Mouse (Mus musculus) CH12.LX (cell line): Measurements from ENCODE around the gene Lrrc1. TPM values are rescaled to one million over a fixed set of nuclear protein-coding genes. Genes with fewer than 3 reads are reported as not detected.

Experiments
- DNase-seq: peaks from one replicate; pipeline ENCODE4 v3.0.0-alpha.2; 2013; ENCODE audit errors: extremely low read depth
- H3K27ac ChIP-seq: 2 replicates; pipeline ENCODE4 v1.5.1; 2012; ENCODE audit warnings: low read depth, mild to moderate bottlenecking, control low read depth, moderate library complexity; ENCODE audit not compliant: insufficient read depth
- H3K27me3 ChIP-seq: replicated peaks from 2 replicates; pipeline ENCODE3; 2012; ENCODE audit warnings: inconsistent platforms
- H3K36me3 ChIP-seq, 2 experiments: replicated peaks in 1 of 2; 2 replicates each; pipeline versions ENCODE3 to v1.6.1; 2012; ENCODE audit warnings: inconsistent platforms in 1 of 2, low read length in 1 of 2, mild to moderate bottlenecking in 1 of 2, mixed read lengths in 1 of 2, moderate library complexity in 1 of 2; ENCODE audit not compliant: control insufficient read depth in 1 of 2, insufficient read depth in 1 of 2
- H3K4me1 ChIP-seq, 2 experiments: 2 replicates each; pipeline ENCODE4 v1.6.1; 2012; ENCODE audit warnings: inconsistent platforms in 1 of 2, moderate library complexity in 1 of 2; ENCODE audit not compliant: insufficient read depth in 2 of 2, control insufficient read depth in 1 of 2
- H3K4me2 ChIP-seq: 2 replicates; pipeline ENCODE4 v1.6.1; 2012; ENCODE audit warnings: low read depth, mild to moderate bottlenecking, control low read depth; ENCODE audit not compliant: poor library complexity, insufficient read depth, severe bottlenecking
- H3K4me3 ChIP-seq, 3 experiments: fragments of 150-350 bp in 1 of 3; sonication (generic) in 1 of 3; replicated peaks in 1 of 3; 2 replicates each; pipeline versions ENCODE3 to v1.5.1; 2011 to 2012; ENCODE audit warnings: low read depth in 2 of 3, low read length in 2 of 3, mild to moderate bottlenecking in 2 of 3, moderate library complexity in 2 of 3, control low read depth in 1 of 3, improper control_type of control experiment in 1 of 3, inconsistent platforms in 1 of 3, mixed read lengths in 1 of 3; ENCODE audit not compliant: poor library complexity in 1 of 3
- H3K79me2 ChIP-seq: replicated peaks from 2 replicates; pipeline ENCODE4 v1.6.1; 2012; ENCODE audit warnings: mild to moderate bottlenecking, moderate library complexity; ENCODE audit not compliant: control insufficient read depth, poor library complexity, insufficient read depth, severe bottlenecking; ENCODE audit errors: extremely low read depth
- H3K9ac ChIP-seq: 2 replicates; pipeline ENCODE4 v1.6.1; 2012; ENCODE audit warnings: low read depth, mild to moderate bottlenecking, control low read depth, moderate library complexity; ENCODE audit not compliant: insufficient read depth
- H3K9me3 ChIP-seq: replicated peaks from 2 replicates; pipeline ENCODE3; 2012; ENCODE audit warnings: low read length, inconsistent platforms, mixed read lengths
- BHLHE40 ChIP-seq: IDR thresholded peaks from 2 replicates; pipeline ENCODE4 v1.6.1; 2011; ENCODE audit warnings: mild to moderate bottlenecking, low read depth, low read length, improper control_type of control experiment
- E2F4 ChIP-seq: IDR thresholded peaks from 2 replicates; pipeline ENCODE4 v1.6.1; 2011; ENCODE audit warnings: low read depth, low read length, improper control_type of control experiment; ENCODE audit not compliant: insufficient replicate concordance
- EP300 ChIP-seq: IDR thresholded peaks from 2 replicates; pipeline ENCODE4 v1.6.1; 2011; ENCODE audit warnings: low read length, improper control_type of control experiment
- HCFC1 ChIP-seq: IDR thresholded peaks from 2 replicates; pipeline ENCODE4 v1.6.1; 2012; ENCODE audit warnings: low read depth, mild to moderate bottlenecking, inconsistent platforms, low read length, improper control_type of control experiment
- IRF4 ChIP-seq: IDR thresholded peaks from 2 replicates; pipeline ENCODE4 v1.6.1; 2014; ENCODE audit warnings: low read depth, mild to moderate bottlenecking, inconsistent platforms, low read length, improper control_type of control experiment
- JUN ChIP-seq: IDR thresholded peaks from 2 replicates; pipeline ENCODE4 v1.6.1; 2011; ENCODE audit warnings: low read depth, mild to moderate bottlenecking, low read length, improper control_type of control experiment, moderate library complexity; ENCODE audit not compliant: insufficient read depth
- MAX ChIP-seq: IDR thresholded peaks from 2 replicates; pipeline ENCODE4 v1.6.1; 2011; ENCODE audit warnings: low read length, improper control_type of control experiment
- MAZ ChIP-seq: IDR thresholded peaks from 2 replicates; pipeline ENCODE4 v1.6.1; 2012; ENCODE audit warnings: low read depth, mild to moderate bottlenecking, inconsistent platforms, low read length, improper control_type of control experiment, moderate library complexity
- MEF2A ChIP-seq: IDR thresholded peaks from 2 replicates; pipeline ENCODE4 v1.6.1; 2014; ENCODE audit warnings: low read depth, mild to moderate bottlenecking, inconsistent platforms, low read length, improper control_type of control experiment, borderline replicate concordance
- MXI1 ChIP-seq: IDR thresholded peaks from 2 replicates; pipeline ENCODE4 v1.6.1; 2011; ENCODE audit warnings: mild to moderate bottlenecking, low read depth, low read length, improper control_type of control experiment
- MYC ChIP-seq: IDR thresholded peaks from 2 replicates; pipeline ENCODE4 v1.6.1; 2011; ENCODE audit warnings: low read depth, mild to moderate bottlenecking, improper control_type of control experiment, low read length
- NELFE ChIP-seq: IDR thresholded peaks from 2 replicates; pipeline ENCODE4 v1.6.1; 2011; ENCODE audit warnings: low read depth, low read length, improper control_type of control experiment
- PAX5 ChIP-seq: IDR thresholded peaks from 2 replicates; pipeline ENCODE4 v1.6.1; 2012; ENCODE audit warnings: low read length, inconsistent platforms, mixed read lengths
- RAD21 ChIP-seq: IDR thresholded peaks from 2 replicates; pipeline ENCODE4 v1.6.1; 2011; ENCODE audit warnings: low read depth, mild to moderate bottlenecking, low read length, improper control_type of control experiment, moderate library complexity
- RCOR1 ChIP-seq: conservative IDR thresholded peaks from 2 replicates; pipeline ENCODE4 v1.6.1; 2012; ENCODE audit warnings: low read depth, mild to moderate bottlenecking, inconsistent platforms, low read length, improper control_type of control experiment
- SMC3 ChIP-seq: IDR thresholded peaks from 2 replicates; pipeline ENCODE4 v1.6.1; 2011; ENCODE audit warnings: low read depth, low read length, improper control_type of control experiment
- TBP ChIP-seq: conservative IDR thresholded peaks from 2 replicates; pipeline ENCODE4 v1.6.1; 2011; ENCODE audit warnings: low read depth, low read length, improper control_type of control experiment
- UBTF ChIP-seq: IDR thresholded peaks from 2 replicates; pipeline ENCODE4 v1.6.1; 2012; ENCODE audit warnings: low read depth, mild to moderate bottlenecking, inconsistent platforms, low read length, improper control_type of control experiment, moderate library complexity
- USF1 ChIP-seq: IDR thresholded peaks from 2 replicates; pipeline ENCODE4 v1.6.1; 2014; ENCODE audit warnings: low read depth, mild to moderate bottlenecking, inconsistent platforms, low read length, improper control_type of control experiment
- ZC3H11A ChIP-seq: IDR thresholded peaks from 2 replicates; pipeline ENCODE4 v1.6.1; 2012; ENCODE audit warnings: low read depth, mild to moderate bottlenecking, inconsistent platforms, low read length, improper control_type of control experiment
- ZKSCAN1 ChIP-seq: IDR thresholded peaks from 2 replicates; pipeline ENCODE4 v1.6.1; 2012; ENCODE audit warnings: low read depth, inconsistent platforms, low read length, improper control_type of control experiment, borderline replicate concordance
- ZMIZ1 ChIP-seq: IDR thresholded peaks from 2 replicates; pipeline ENCODE4 v1.6.1; 2012; ENCODE audit warnings: low read depth, mild to moderate bottlenecking, inconsistent platforms, low read length, improper control_type of control experiment
- ZNF384 ChIP-seq: IDR thresholded peaks from 2 replicates; pipeline ENCODE4 v1.6.1; 2012; ENCODE audit warnings: low read depth, low read length, improper control_type of control experiment, inconsistent platforms
- dilution Hi-C: fragments of 300-500 bp; cut with MboI; formaldehyde crosslinking; loops from 2 replicates; pipeline ENCODE4 v1.14.3; 2020; ENCODE audit warnings: low sequenced_read_pairs; ENCODE audit not compliant: extremely low pct_unique_long_range_greater_than_20kb, extremely low pct_ligation_motif_present
- in situ Hi-C: fragments of 300-500 bp; cut with MboI; formaldehyde crosslinking; loops from 3 replicates; pipeline ENCODE4 v1.14.3; 2019; ENCODE audit warnings: low sequenced_read_pairs, low pct_ligation_motif_present, low pct_unique_long_range_greater_than_20kb, mixed read lengths
- polyA plus RNA-seq: library from polyadenylated mRNA; unstranded; fragments of >175 nt; gene quantifications from 2 replicates; pipeline ENCODE4 v1.2.1, GENCODE M21; 2012; ENCODE audit warnings: low read depth; ENCODE audit not compliant: insufficient read length
- total RNA-seq, 2 experiments: library from RNA; depleted of rRNA; stranded (reverse); fragments of 300-350 nt in 1 of 2; fragments of >200 nt in 1 of 2; gene quantifications; 2 replicates each; pipeline ENCODE4 v1.2.3; 2012 to 2014

Gene Lrrc1
- total and polyA plus RNA-seq, 3 experiments, result 15.4 to 15.8 (median 15.8) TPM

- TF ChIP-seq MAZ (no peak), BHLHE40 (no peak), USF1 (no peak), MEF2A (no peak), IRF4 (no peak), ZMIZ1 (no peak), RCOR1 (no peak), TBP (no peak), ZKSCAN1 (no peak), NELFE (no peak), MAX (no peak), RAD21 (no peak), SMC3 (no peak), MYC (no peak), JUN (no peak), E2F4 (no peak), EP300 (no peak), MXI1 (no peak), ZNF384 (no peak), UBTF (no peak)
- H3K79me2 ChIP-seq, result peaks cover 2% of the 10 kb centered on the region; the same call in 1 of the 2 replicates
- dilution Hi-C loops, result no loop called here
Measured at GRCm38 (mm10) chr9:77494307-77494706, 50.4 kb downstream of the Lrrc1 start.

GRCm38 (mm10) chr9:77488611-77489010 is 56.1 kb downstream of the Lrrc1 start:
- H3K27ac ChIP-seq, result no peak overlapping the region
- dilution Hi-C loops (no loop called here), in situ Hi-C loops (no loop called here)
- no peak for DNase-seq
- peaks cover 0 to 32% of the 10 kb centered on the region in 2 experiments for H3K36me3 ChIP-seq
- H3K79me2 ChIP-seq, result 0 out of 2 replicates have a peak, but pooled peaks cover 2% of the 10 kb centered on the region
- no peaks in the 10 kb centered on the region for H3K27me3 ChIP-seq
- H3K9ac ChIP-seq, result no peak overlapping the region
- no peak overlapping the region for H3K4me3 ChIP-seq
- H3K4me1 ChIP-seq, result no peaks in the 10 kb centered on the region
- no peaks in the 10 kb centered on the region for H3K9me3 ChIP-seq
- TF ChIP-seq PAX5 (no peak), HCFC1 (no peak), TBP (no peak), RCOR1 (no peak), MYC (no peak), MXI1 (no peak), ZC3H11A (no peak)
- no peak overlapping the region for H3K4me2 ChIP-seq

More at GRCm38 (mm10) chr9:77494307-77494706, 50.4 kb downstream of the Lrrc1 start:
- Histone ChIP-seq H3K9me3 (no peaks in the 10 kb centered on the region), H3K9ac (no peak overlapping the region), H3K27me3 (no peaks in the 10 kb centered on the region), H3K4me2 (no peak overlapping the region), H3K27ac (no peak overlapping the region), H3K36me3 (peaks cover 0 to 28% of the 10 kb centered on the region in 2 experiments), H3K4me1 (peaks cover 6 to 24% of the 10 kb centered on the region in 2 experiments; a peak in 2 of 4 replicates), H3K4me3 (no peak overlapping the region)
- DNase-seq, result no peak
- in situ Hi-C loops, result no loop called here
